Mouse (Mus musculus) midbrain, embryonic 16.5 days (tissue): ENCODE data around the gene Shld1. TPM values are rescaled to one million over a fixed set of nuclear protein-coding genes. Genes with fewer than 3 reads are reported as not detected.
A peak's percentile ranks its signal among the peaks of the same experiment; 100 is the strongest.

Experiments
- ATAC-seq: fragments of 200-750 bp; cut with Nextera tagmentation; 2 replicates; pipeline ENCODE4 v1.8.0; 2017; ENCODE audit warnings: moderate TSS enrichment
- H3K27ac ChIP-seq: fragments of 300-500 bp; sonication (generic); 2 replicates; pipeline ENCODE4 v1.5.1; 2014; ENCODE audit warnings: mild to moderate bottlenecking, low read length, mixed read lengths
- H3K27me3 ChIP-seq: fragments of 300-500 bp; sonication (generic); 2 replicates; pipeline ENCODE4 v1.6.1; 2014; ENCODE audit warnings: low read depth, low read length, mixed read lengths; ENCODE audit not compliant: control insufficient read depth, insufficient read depth
- H3K36me3 ChIP-seq: fragments of 300-500 bp; sonication (generic); 2 replicates; pipeline ENCODE4 v1.6.1; 2014; ENCODE audit warnings: mild to moderate bottlenecking, low read length, moderate library complexity, mixed read lengths; ENCODE audit not compliant: control insufficient read depth, insufficient read depth
- H3K4me1 ChIP-seq: fragments of 300-500 bp; sonication (generic); 2 replicates; pipeline ENCODE4 v1.6.1; 2014; ENCODE audit warnings: mild to moderate bottlenecking, low read length, mixed read lengths; ENCODE audit not compliant: control insufficient read depth, insufficient read depth
- H3K4me2 ChIP-seq: fragments of 300-500 bp; sonication (generic); 2 replicates; pipeline ENCODE4 v1.6.1; 2014; ENCODE audit warnings: mild to moderate bottlenecking, low read length, mixed read lengths
- H3K4me3 ChIP-seq: fragments of 300-500 bp; sonication (generic); 2 replicates; pipeline ENCODE4 v1.5.1; 2014; ENCODE audit warnings: low read depth, mild to moderate bottlenecking, low read length, moderate library complexity, mixed read lengths
- H3K9ac ChIP-seq: fragments of 300-500 bp; sonication (generic); 2 replicates; pipeline ENCODE4 v1.6.1; 2014; ENCODE audit warnings: low read depth, low read length, mixed read lengths
- H3K9me3 ChIP-seq: fragments of 300-500 bp; sonication (generic); replicated peaks from 2 replicates; pipeline ENCODE4 v1.6.1; 2014; ENCODE audit warnings: mild to moderate bottlenecking, low read length, mixed read lengths; ENCODE audit not compliant: control insufficient read depth, poor library complexity, severe bottlenecking
- WGBS: fragments of 180-500 bp; shearing (Covaris S2); extraction: QIAGEN DNeasy Blood & Tissue Kit; methylation state at CpG from one replicate; pipeline ENCODE4 v1.1.7; 2014; 5-methylcytosine and 5-hydroxymethylcytosine counted together
- polyA plus RNA-seq: library from polyadenylated mRNA; unstranded; fragments of >200 nt; fragmentation: Nextera tagmentation; extraction: Ambion mirVana; gene quantifications from 2 replicates; pipeline ENCODE4 v1.2.1, GENCODE M21; 2015

The Shld1 gene
- polyA plus RNA-seq, 1 experiment from 2014 or later: 21.7 TPM

DNA sequence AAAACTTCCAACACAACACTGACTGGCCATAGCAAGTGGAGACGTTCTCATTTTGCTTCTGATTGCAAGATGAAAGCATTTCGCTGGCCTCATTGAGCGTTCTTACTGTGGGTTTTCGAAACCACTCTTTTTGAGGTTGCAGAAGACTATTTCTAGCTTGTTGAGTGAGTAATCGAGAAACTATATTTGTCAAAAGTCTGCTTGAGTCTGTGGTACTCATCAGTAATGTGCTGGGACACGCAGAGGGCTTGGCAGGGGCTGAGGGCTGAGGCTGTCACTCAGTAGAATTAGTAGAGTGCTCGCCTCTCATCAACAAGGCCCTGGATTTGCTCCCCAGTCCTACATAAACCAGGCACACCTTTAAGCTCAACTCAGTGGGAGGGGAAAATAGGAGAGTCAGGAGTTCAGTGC lies 1.9 kb downstream of the Shld1 start:
- H3K4me1 ChIP-seq: peaks cover 9% of the 10 kb centered on the region
- ATAC-seq: no peak
- 89% methylated on average over 7 of the region's 7 CpGs for WGBS
- no peaks in the 10 kb centered on the region for H3K9me3 ChIP-seq
- no peak overlapping the region for H3K4me2 ChIP-seq
- H3K9ac ChIP-seq: no peak overlapping the region
- H3K36me3 ChIP-seq: no peaks in the 10 kb centered on the region
- no peak overlapping the region for H3K27ac ChIP-seq
- H3K4me3 ChIP-seq: no peak overlapping the region
- no peaks in the 10 kb centered on the region for H3K27me3 ChIP-seq

DNA sequence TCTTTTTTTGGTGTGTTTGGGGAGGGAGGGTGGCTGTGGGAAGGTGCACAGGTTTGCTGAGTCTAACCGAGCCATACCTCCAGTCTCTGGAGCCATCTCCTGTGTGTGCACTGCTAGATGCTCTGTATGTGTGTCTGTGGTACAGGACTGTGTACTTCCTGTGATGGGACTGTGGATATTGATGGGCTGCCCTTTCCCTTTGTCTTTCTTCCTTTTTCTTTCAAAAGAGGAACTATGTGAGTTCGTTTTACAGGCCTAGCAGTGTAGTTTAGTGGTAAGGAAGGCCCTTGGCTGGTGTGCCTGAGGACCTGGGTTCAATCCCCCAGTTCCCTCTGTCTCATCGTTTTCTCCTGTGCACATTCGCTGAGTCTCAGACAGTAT lies 2.4 kb downstream of the Shld1 start:
- Histone ChIP-seq H3K4me3 (no peak overlapping the region), H3K27me3 (no peaks in the 10 kb centered on the region), H3K36me3 (0 out of 2 replicates have a peak, but pooled peaks cover 2% of the 10 kb centered on the region), H3K4me2 (no peak overlapping the region), H3K9ac (no peak overlapping the region), H3K27ac (no peak overlapping the region), H3K4me1 (peaks cover 9% of the 10 kb centered on the region), H3K9me3 (no peaks in the 10 kb centered on the region)
- WGBS: 80% methylated on average over 4 of the region's 4 CpGs
- no peak for ATAC-seq

DNA sequence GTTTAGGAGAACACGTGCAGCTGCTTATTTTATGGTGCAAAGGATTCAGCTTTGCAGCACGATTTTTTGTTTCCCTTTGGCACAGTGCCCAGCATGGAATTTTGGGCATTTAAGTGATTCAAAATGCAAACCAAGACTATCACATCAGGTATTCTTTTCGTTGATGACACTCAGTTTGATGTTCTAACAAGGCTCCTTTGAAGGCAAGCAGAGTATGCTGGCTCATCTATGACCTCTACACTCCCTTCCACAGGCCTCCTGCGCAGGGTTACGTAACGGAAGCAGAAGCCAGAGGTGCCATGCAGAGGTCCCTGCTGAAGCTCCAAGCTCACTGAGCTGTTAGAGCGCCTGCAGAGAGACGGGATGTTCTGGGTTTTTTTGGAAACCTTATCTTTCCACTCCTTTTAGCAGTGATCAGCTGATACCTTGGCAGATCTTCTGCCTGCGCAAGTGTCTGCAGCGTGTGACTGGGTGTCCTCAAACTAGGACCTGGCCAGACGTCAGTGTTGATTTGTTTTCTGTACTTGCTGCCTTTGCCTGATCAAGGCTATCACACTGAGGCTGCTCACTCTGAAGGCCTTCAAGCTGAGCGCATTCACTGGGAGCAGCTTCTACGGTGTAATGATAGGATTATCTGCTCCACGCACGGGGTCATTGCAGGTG lies 3.0 kb downstream of the Shld1 start:
- Histone ChIP-seq H3K27ac (no peak overlapping the region; the same call in 1 of the 2 replicates), H3K4me2 (no peak overlapping the region), H3K4me1 (peaks cover 9% of the 10 kb centered on the region), H3K27me3 (no peaks in the 10 kb centered on the region), H3K4me3 (no peak overlapping the region), H3K36me3 (0 out of 2 replicates have a peak, but pooled peaks cover 2% of the 10 kb centered on the region), H3K9me3 (no peaks in the 10 kb centered on the region), H3K9ac (no peak overlapping the region)
- WGBS: 56% methylated on average over 15 of the region's 15 CpGs
- no peak for ATAC-seq

GRCm38 (mm10) chr2:132691731-132692130 lies 5.0 kb downstream of the Shld1 start:
- ATAC-seq: no peak
- no peaks in the 10 kb centered on the region for H3K9me3 ChIP-seq
- H3K4me2 ChIP-seq: no peak overlapping the region
- peaks cover 5% of the 10 kb centered on the region for H3K4me1 ChIP-seq
- no peak overlapping the region for H3K4me3 ChIP-seq
- no peaks in the 10 kb centered on the region for H3K27me3 ChIP-seq
- no peak overlapping the region for H3K27ac ChIP-seq
- H3K36me3 ChIP-seq: 0 out of 2 replicates have a peak, but pooled peaks cover 2% of the 10 kb centered on the region
- no peak overlapping the region for H3K9ac ChIP-seq
- 75% methylated on average over 7 of the region's 7 CpGs for WGBS

DNA sequence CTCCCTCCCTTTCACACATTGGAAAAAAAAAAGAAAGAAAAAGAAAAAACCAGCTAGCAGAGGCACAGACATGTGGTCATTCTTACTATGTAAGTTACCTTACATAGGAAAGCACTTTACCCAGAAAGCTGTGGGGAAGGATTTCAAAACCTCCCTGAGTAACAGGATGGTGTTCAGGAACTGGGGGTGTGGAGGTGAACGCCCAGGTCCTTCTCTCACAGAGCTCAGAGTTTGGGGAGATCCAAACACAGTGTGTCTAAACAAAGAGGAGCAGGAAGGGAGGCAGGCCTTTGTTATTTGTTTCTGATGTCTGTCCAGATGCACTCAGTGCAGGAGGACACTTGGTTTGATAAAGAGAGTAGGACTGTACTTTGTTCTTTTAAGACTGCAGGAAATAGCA lies 5.6 kb downstream of the Shld1 start:
- ATAC-seq: no peak
- H3K27ac ChIP-seq: no peak overlapping the region
- H3K36me3 ChIP-seq: 0 out of 2 replicates have a peak, but pooled peaks cover 2% of the 10 kb centered on the region
- H3K4me1 ChIP-seq: peaks cover 5% of the 10 kb centered on the region
- WGBS: 44% methylated on average over 1 of the region's 1 CpGs
- H3K4me2 ChIP-seq: no peak overlapping the region
- H3K9ac ChIP-seq: no peak overlapping the region
- no peak overlapping the region for H3K4me3 ChIP-seq
- H3K27me3 ChIP-seq: no peaks in the 10 kb centered on the region
- no peaks in the 10 kb centered on the region for H3K9me3 ChIP-seq

GRCm38 (mm10) chr2:132693980-132694379 lies 7.2 kb downstream of the Shld1 start:
- Histone ChIP-seq H3K9me3 (no peaks in the 10 kb centered on the region), H3K36me3 (peaks cover 2% of the 10 kb centered on the region; the same call in 1 of the 2 replicates), H3K27ac (no peak overlapping the region), H3K4me1 (peaks cover 2% of the 10 kb centered on the region; the same call in 1 of the 2 replicates), H3K4me3 (no peak overlapping the region), H3K4me2 (no peak overlapping the region), H3K9ac (no peak overlapping the region), H3K27me3 (no peaks in the 10 kb centered on the region)
- no peak for ATAC-seq
- 92% methylated on average over 3 of the region's 3 CpGs for WGBS

- H3K9ac ChIP-seq: no peak overlapping the region
- no peak overlapping the region for H3K27ac ChIP-seq
- no peak overlapping the region for H3K4me2 ChIP-seq
- WGBS: 87% methylated on average over 9 of the region's 9 CpGs
- no peak overlapping the region for H3K4me3 ChIP-seq
- H3K27me3 ChIP-seq: no peaks in the 10 kb centered on the region
- H3K36me3 ChIP-seq: peaks cover 2% of the 10 kb centered on the region; the same call in 1 of the 2 replicates
- no peaks in the 10 kb centered on the region for H3K9me3 ChIP-seq
- H3K4me1 ChIP-seq: no peaks in the 10 kb centered on the region
- ATAC-seq: no peak
Observed at GRCm38 (mm10) chr2:132695358-132696093, 8.8 kb downstream of the Shld1 start.

GRCm38 (mm10) chr2:132696519-132696918 lies 9.8 kb downstream of the Shld1 start:
- Histone ChIP-seq H3K27ac (no peak overlapping the region), H3K36me3 (peaks cover 2% of the 10 kb centered on the region; the same call in 1 of the 2 replicates), H3K27me3 (no peaks in the 10 kb centered on the region), H3K4me3 (no peak overlapping the region), H3K4me2 (no peak overlapping the region), H3K4me1 (no peaks in the 10 kb centered on the region), H3K9ac (no peak overlapping the region), H3K9me3 (no peaks in the 10 kb centered on the region)
- no peak for ATAC-seq
- 90% methylated on average over 5 of the region's 5 CpGs for WGBS

DNA sequence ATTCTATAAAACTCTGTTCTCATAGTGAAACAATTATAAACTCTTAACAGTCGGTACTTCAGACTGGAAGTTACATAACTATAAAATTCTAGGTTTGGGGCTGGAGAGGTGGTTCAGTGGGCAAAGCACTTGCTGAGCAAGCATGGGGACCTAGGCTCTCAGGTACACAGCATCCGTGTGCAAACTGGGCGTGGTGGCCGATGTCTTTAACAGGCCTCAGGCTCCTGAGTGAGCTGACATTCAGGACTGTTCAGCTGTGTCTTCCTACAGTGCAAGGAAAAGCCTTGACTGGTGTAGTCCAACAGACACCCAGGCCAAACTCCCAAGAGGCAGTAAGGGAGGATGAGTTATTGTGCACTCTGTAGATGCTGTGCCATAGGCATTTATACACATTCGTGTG lies 10.5 kb downstream of the Shld1 start:
- WGBS: 74% methylated on average over 5 of the region's 5 CpGs
- Histone ChIP-seq H3K4me3 (no peak overlapping the region), H3K36me3 (peaks cover 2% of the 10 kb centered on the region; the same call in 1 of the 2 replicates), H3K9me3 (no peaks in the 10 kb centered on the region), H3K27me3 (no peaks in the 10 kb centered on the region), H3K4me2 (no peak overlapping the region), H3K27ac (0 out of 2 replicates have a peak overlapping the region, but pooled peaks have one; percentile 20), H3K4me1 (no peaks in the 10 kb centered on the region), H3K9ac (no peak overlapping the region)
- ATAC-seq: no peak
